Mouse (Mus musculus) heart, embryonic 12.5 days (tissue): ENCODE measurements around the gene Gm5089. TPM values are rescaled to one million over a fixed set of nuclear protein-coding genes. Genes with fewer than 3 reads are reported as not detected.

Source experiments
- ATAC-seq: fragments of 200-750 bp; cut with Nextera tagmentation; 2 replicates; pipeline ENCODE4 v1.8.0; 2017; ENCODE audit warnings: moderate TSS enrichment, moderate library complexity; ENCODE audit not compliant: insufficient number of reproducible peaks, low FRiP score
- H3K27ac ChIP-seq: fragments of 300-500 bp; sonication (generic); 2 replicates; pipeline ENCODE4 v1.5.1; 2016; ENCODE audit warnings: mild to moderate bottlenecking, moderate library complexity; ENCODE audit not compliant: poor library complexity, severe bottlenecking
- H3K27me3 ChIP-seq: fragments of 300-500 bp; sonication (generic); replicated peaks from 2 replicates; pipeline ENCODE4 v1.6.1; 2016; ENCODE audit warnings: mild to moderate bottlenecking, moderate library complexity
- H3K36me3 ChIP-seq: fragments of 300-500 bp; sonication (generic); 2 replicates; pipeline ENCODE4 v1.6.1; 2016; ENCODE audit warnings: mild to moderate bottlenecking, moderate library complexity
- H3K4me1 ChIP-seq: fragments of 300-500 bp; sonication (generic); replicated peaks from 2 replicates; pipeline ENCODE4 v1.6.1; 2016; ENCODE audit warnings: mild to moderate bottlenecking
- H3K4me2 ChIP-seq: fragments of 300-500 bp; sonication (generic); 2 replicates; pipeline ENCODE4 v1.6.1; 2016; ENCODE audit warnings: mild to moderate bottlenecking, moderate library complexity
- H3K4me3 ChIP-seq: fragments of 300-500 bp; sonication (generic); 2 replicates; pipeline ENCODE4 v1.5.1; 2016; ENCODE audit warnings: mild to moderate bottlenecking
- H3K9ac ChIP-seq: fragments of 300-500 bp; sonication (generic); 2 replicates; pipeline ENCODE4 v1.6.1; 2016; ENCODE audit warnings: mild to moderate bottlenecking, moderate library complexity
- H3K9me3 ChIP-seq: fragments of 300-500 bp; sonication (generic); replicated peaks from 2 replicates; pipeline ENCODE4 v1.6.1; 2016; ENCODE audit warnings: mild to moderate bottlenecking, moderate library complexity
- WGBS: fragments of 180-500 bp; shearing (Covaris S2); methylation state at CpG from one replicate; pipeline ENCODE4 v1.1.7; 2016; 5-methylcytosine and 5-hydroxymethylcytosine counted together
- polyA plus RNA-seq: library from polyadenylated mRNA; unstranded; fragments of >200 nt; fragmentation: Nextera tagmentation; extraction: Ambion mirVana; gene quantifications from 2 replicates; pipeline ENCODE4 v1.2.1, GENCODE M21; 2016

Gene Gm5089
- polyA plus RNA-seq, 1 experiment from 2014 or later, result not detected

- 19% methylated on average over 3 of the region's 4 CpGs for WGBS
- H3K4me3 ChIP-seq, result no peak overlapping the region
- no peaks in the 10 kb centered on the region for H3K9me3 ChIP-seq
- no peak overlapping the region for H3K9ac ChIP-seq
- no peaks in the 10 kb centered on the region for H3K36me3 ChIP-seq
- no peaks in the 10 kb centered on the region for H3K4me1 ChIP-seq
- H3K4me2 ChIP-seq, result no peak overlapping the region
- H3K27me3 ChIP-seq, result peaks cover 78% of the 10 kb centered on the region
- H3K27ac ChIP-seq, result no peak overlapping the region
- no peak for ATAC-seq
These were observed 33.5 kb upstream of the Gm5089 start for GRCm38 (mm10) chr14:122484458-122484843.

GRCm38 (mm10) chr14:122483556-122484421, 32.9 kb upstream of the Gm5089 start:
- WGBS, result 2% methylated on average over 18 of the region's 18 CpGs
- Histone ChIP-seq H3K27ac (no peak overlapping the region), H3K36me3 (no peaks in the 10 kb centered on the region), H3K27me3 (peaks cover 78% of the 10 kb centered on the region), H3K4me1 (0 out of 2 replicates have a peak, but pooled peaks cover 3% of the 10 kb centered on the region), H3K9ac (no peak overlapping the region), H3K4me2 (no peak overlapping the region), H3K9me3 (no peaks in the 10 kb centered on the region), H3K4me3 (no peak overlapping the region)
- ATAC-seq, result no peak

GRCm38 (mm10) chr14:122483024-122483385, 32.1 kb upstream of the Gm5089 start:
- no peak overlapping the region for H3K27ac ChIP-seq
- peaks cover 85% of the 10 kb centered on the region for H3K27me3 ChIP-seq
- WGBS, result 5% methylated on average over 5 of the region's 5 CpGs
- no peaks in the 10 kb centered on the region for H3K36me3 ChIP-seq
- H3K4me2 ChIP-seq, result no peak overlapping the region
- no peak overlapping the region for H3K9ac ChIP-seq
- ATAC-seq, result no peak
- 0 out of 2 replicates have a peak, but pooled peaks cover 6% of the 10 kb centered on the region for H3K4me1 ChIP-seq
- H3K9me3 ChIP-seq, result no peaks in the 10 kb centered on the region
- H3K4me3 ChIP-seq, result no peak overlapping the region

GRCm38 (mm10) chr14:122482081-122483023, 31.4 kb upstream of the Gm5089 start:
- H3K4me3 ChIP-seq, result no peak overlapping the region
- H3K9ac ChIP-seq, result no peak overlapping the region

GRCm38 (mm10) chr14:122481181-122481580, 30.3 kb upstream of the Gm5089 start:
- ATAC-seq, result no peak
- no peaks in the 10 kb centered on the region for H3K36me3 ChIP-seq
- H3K4me2 ChIP-seq, result no peak overlapping the region
- 4% methylated on average over 15 of the region's 15 CpGs for WGBS
- H3K4me3 ChIP-seq, result no peak overlapping the region
- no peak overlapping the region for H3K27ac ChIP-seq
- H3K4me1 ChIP-seq, result peaks cover 10% of the 10 kb centered on the region
- no peaks in the 10 kb centered on the region for H3K9me3 ChIP-seq
- H3K9ac ChIP-seq, result no peak overlapping the region
- H3K27me3 ChIP-seq, result peaks cover 87% of the 10 kb centered on the region

More at GRCm38 (mm10) chr14:122482081-122483023, 31.4 kb upstream of the Gm5089 start:
- ATAC-seq, result no peak
- Histone ChIP-seq H3K4me1 (0 out of 2 replicates have a peak, but pooled peaks cover 6% of the 10 kb centered on the region), H3K27me3 (peaks cover 87% of the 10 kb centered on the region), H3K27ac (no peak overlapping the region), H3K36me3 (no peaks in the 10 kb centered on the region), H3K4me2 (no peak overlapping the region), H3K9me3 (no peaks in the 10 kb centered on the region)
- WGBS, result 2% methylated on average over 38 of the region's 38 CpGs

GRCm38 (mm10) chr14:122480355-122480754, 29.4 kb upstream of the Gm5089 start:
- no peak overlapping the region for H3K4me2 ChIP-seq
- H3K36me3 ChIP-seq, result no peaks in the 10 kb centered on the region
- WGBS, result 7% methylated on average over 2 of the region's 2 CpGs
- H3K9ac ChIP-seq, result no peak overlapping the region
- no peaks in the 10 kb centered on the region for H3K9me3 ChIP-seq
- no peak overlapping the region for H3K27ac ChIP-seq
- no peak for ATAC-seq
- H3K4me1 ChIP-seq, result peaks cover 18% of the 10 kb centered on the region
- H3K4me3 ChIP-seq, result no peak overlapping the region
- H3K27me3 ChIP-seq, result peaks cover 87% of the 10 kb centered on the region

- 24% methylated on average over 17 of the region's 17 CpGs for WGBS
- Histone ChIP-seq H3K27me3 (peaks cover 87% of the 10 kb centered on the region), H3K27ac (no peak overlapping the region), H3K36me3 (no peaks in the 10 kb centered on the region), H3K4me3 (no peak overlapping the region), H3K9me3 (no peaks in the 10 kb centered on the region), H3K4me1 (peaks cover 24% of the 10 kb centered on the region), H3K4me2 (no peak overlapping the region), H3K9ac (no peak overlapping the region)
- no peak for ATAC-seq
These were observed 28.7 kb upstream of the Gm5089 start for GRCm38 (mm10) chr14:122479461-122480109.

GRCm38 (mm10) chr14:122478574-122479011, 27.7 kb upstream of the Gm5089 start:
- H3K4me1 ChIP-seq, result peaks cover 33% of the 10 kb centered on the region
- H3K36me3 ChIP-seq, result no peaks in the 10 kb centered on the region
- ATAC-seq, result no peak
- no peaks in the 10 kb centered on the region for H3K9me3 ChIP-seq
- no peak overlapping the region for H3K27ac ChIP-seq
- peak overlapping the region; percentile 17; the same call in 1 of the 2 replicates for H3K4me3 ChIP-seq
- H3K27me3 ChIP-seq, result peaks cover 87% of the 10 kb centered on the region
- H3K9ac ChIP-seq, result no peak overlapping the region
- peak overlapping the region; percentile 49 for H3K4me2 ChIP-seq
- 2% methylated on average over 22 of the region's 22 CpGs for WGBS

- Histone ChIP-seq H3K36me3 (no peaks in the 10 kb centered on the region), H3K27me3 (peaks cover 87% of the 10 kb centered on the region), H3K4me1 (peaks cover 33% of the 10 kb centered on the region), H3K4me2 (no peak overlapping the region), H3K4me3 (no peak overlapping the region), H3K9ac (no peak overlapping the region), H3K9me3 (no peaks in the 10 kb centered on the region), H3K27ac (no peak overlapping the region)
- no peak for ATAC-seq
- 2% methylated on average over 9 of the region's 9 CpGs for WGBS
These were observed 27.2 kb upstream of the Gm5089 start for GRCm38 (mm10) chr14:122477971-122478573.

- Histone ChIP-seq H3K36me3 (no peaks in the 10 kb centered on the region), H3K27ac (no peak overlapping the region), H3K27me3 (peaks cover 87% of the 10 kb centered on the region), H3K4me1 (peaks cover 33% of the 10 kb centered on the region), H3K9me3 (no peaks in the 10 kb centered on the region), H3K4me2 (no peak overlapping the region), H3K4me3 (no peak overlapping the region), H3K9ac (no peak overlapping the region)
- WGBS, result under 1% methylated on average over 20 of the region's 20 CpGs
- no peak for ATAC-seq
These were observed 26.4 kb upstream of the Gm5089 start for GRCm38 (mm10) chr14:122477261-122477671.
